Mouse (Mus musculus) liver, embryonic 14.5 days (tissue): ENCODE measurements at regions not wholly inside any gene's neighbourhood (a gene's known extent, or its start where the extent isn't known, plus 50 kb on each side); places are given as distances from the start of the nearest gene placed in this dataset.

Experiments used
- CTCF ChIP-seq: IDR thresholded peaks from 2 replicates; pipeline ENCODE4 v1.5.1; 2016; ENCODE audit warnings: antibody characterized with exemption, low read depth, control low read depth
- EP300 ChIP-seq: IDR thresholded peaks from 2 replicates; pipeline ENCODE4 v1.6.1; 2016; ENCODE audit warnings: antibody characterized with exemption, low read depth

- TF ChIP-seq CTCF (no peak), EP300 (no peak)
Measured at GRCm38 (mm10) chr8:34469091-34469490, 357.6 kb upstream of the Gm10131 start.
